Mouse (Mus musculus): Measurements from ENCODE around the gene Msrb3.

DNA sequence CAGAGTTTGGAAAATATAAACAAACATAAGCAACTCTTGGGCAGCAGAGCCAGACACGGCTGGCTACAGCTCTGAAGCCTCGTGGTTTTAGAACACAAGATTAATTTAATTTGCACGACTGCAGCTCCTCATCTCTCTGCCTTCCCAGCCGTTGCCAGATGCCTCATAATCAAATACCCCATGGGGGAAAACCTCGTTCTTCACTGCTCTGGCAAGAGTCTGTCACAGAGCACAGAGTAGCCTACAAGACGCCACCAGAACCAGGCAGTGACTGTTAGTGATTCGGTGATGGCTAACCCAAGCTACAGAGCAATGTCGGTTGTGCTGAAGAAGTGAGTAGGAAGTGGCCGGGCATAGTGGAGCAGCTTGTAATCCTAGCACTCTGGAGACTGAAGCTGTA is 2.8 kb upstream of the Msrb3 start:
- TF ChIP-seq CTCF (conservative IDR thresholded peaks at IDR 0.05; ENCODE audit: insufficient read depth, insufficient read length, low read depth, low read length) (no peak), POLR2A (IDR thresholded peaks at IDR 0.05; ENCODE audit: low read depth, low read length) (no peak)

Data from kidney, adult 2 months (tissue).